Mouse (Mus musculus): ENCODE results near the gene Parvg. TPM values are rescaled to one million over a fixed set of nuclear protein-coding genes. Genes with fewer than 3 reads are reported as not detected.

The Parvg gene
- total RNA-seq, 2 experiments from 2014 or later, result 0.33 to 1.3 TPM

- DNase-seq, result no peak
Measured at GRCm38 (mm10) chr15:84351915-84352844, 28.4 kb downstream of the Parvg start.

GRCm38 (mm10) chr15:84355081-84355480, 31.3 kb downstream of the Parvg start:
- DNase-seq, result no peak

GRCm38 (mm10) chr15:84364746-84365145, 40.9 kb downstream of the Parvg start:
- DNase-seq, result no peak

GRCm38 (mm10) chr15:84365675-84366381, 42.0 kb downstream of the Parvg start:
- DNase-seq, result no peak

- peak; percentile 19 for DNase-seq
Measured at GRCm38 (mm10) chr15:84366574-84366989, 42.8 kb downstream of the Parvg start.

- no peak for DNase-seq
Measured at GRCm38 (mm10) chr15:84367402-84367801, 43.6 kb downstream of the Parvg start.

- DNase-seq, result no peak
Measured at GRCm38 (mm10) chr15:84372801-84373200, 49.0 kb downstream of the Parvg start.

- no peak for DNase-seq
Measured at GRCm38 (mm10) chr15:84378734-84379133, 54.9 kb downstream of the Parvg start.

- no peak for DNase-seq
Measured at GRCm38 (mm10) chr15:84380181-84380580, 56.4 kb downstream of the Parvg start.

GRCm38 (mm10) chr15:84384066-84384465, 60.2 kb downstream of the Parvg start:
- no peak for DNase-seq

GRCm38 (mm10) chr15:84385995-84386565, 62.3 kb downstream of the Parvg start:
- no peak for DNase-seq

GRCm38 (mm10) chr15:84388698-84389131, 64.9 kb downstream of the Parvg start:
- DNase-seq, result no peak

- no peak for DNase-seq
Measured at GRCm38 (mm10) chr15:84392131-84392530, 68.3 kb downstream of the Parvg start.

Other genes with a start within 250 kb of the Parvg start
- gene Sult4a1, start 218.3 kb upstream of the Parvg start, total RNA-seq (2021), result not detected
- gene Pnpla5, start 200.9 kb upstream of the Parvg start, total RNA-seq (2021), result not detected
- gene Pnpla3, start 156.2 kb upstream of the Parvg start, total RNA-seq (2021), result 10 to 100 TPM in 1 of 2 experiments, 1 to 10 TPM in 1; 6.7 to 12.8 TPM
- gene Samm50, start 131.8 kb upstream of the Parvg start, total RNA-seq (2021), result 100 to 1,000 TPM; 171 to 173 TPM
- 10 to 100 TPM; 51.5 to 57.7 TPM for gene Parvb, start 92.0 kb upstream of the Parvg start, total RNA-seq (2021)
- gene Shisal1, start 123.1 kb downstream of the Parvg start, total RNA-seq (2021), result 1 to 10 TPM in 1 of 2 experiments, under 1 TPM in 1; 0.79 to 1.9 TPM
- gene Rtl6, start 233.8 kb downstream of the Parvg start, total RNA-seq (2021), result 1 to 10 TPM; 3.1 to 3.2 TPM

All from gastrocnemius, postnatal 25 days (tissue).